Mouse (Mus musculus): ENCODE measurements at regions not wholly inside any gene's neighbourhood (a gene's known extent, or its start where the extent isn't known, plus 50 kb on each side); places are given as distances from the start of the nearest gene placed in this dataset.

DNA sequence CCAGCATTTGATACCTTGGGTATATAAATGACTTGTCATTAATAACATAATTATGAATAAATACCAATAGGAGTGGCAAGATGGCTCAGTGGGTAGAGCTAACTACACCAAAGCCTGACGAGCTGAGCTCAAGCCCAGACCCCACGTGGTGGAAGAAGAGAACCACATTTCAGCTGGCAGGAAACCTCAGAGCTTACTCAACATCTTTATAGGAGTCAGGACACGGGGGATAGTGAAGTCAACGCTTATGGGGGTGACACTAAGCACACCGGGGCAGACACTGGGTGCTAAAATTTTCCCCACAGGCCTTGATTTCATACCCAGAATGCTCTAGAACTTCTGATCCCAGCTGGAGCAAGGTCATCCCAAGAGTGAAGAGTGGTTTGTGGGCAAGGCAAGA lies 259.3 kb downstream of the Setd4 start:
- TF ChIP-seq CTCF (IDR thresholded peaks at IDR 0.05; ENCODE audit: control insufficient read depth, insufficient read depth, insufficient replicate concordance, low read depth, low read length) (no peak), POLR2A (IDR thresholded peaks at IDR 0.05; ENCODE audit: control insufficient read depth, low read depth, low read length) (no peak)
